Mouse (Mus musculus) kidney, embryonic 14.5 days (tissue): Measurements from ENCODE around the gene Med13l. TPM values are rescaled to one million over a fixed set of nuclear protein-coding genes. Genes with fewer than 3 reads are reported as not detected.

Experiments used
- ATAC-seq: fragments of 200-750 bp; cut with Nextera tagmentation; 2 replicates; pipeline ENCODE4 v1.8.0; 2017; ENCODE audit warnings: moderate number of reproducible peaks, mild to moderate bottlenecking, moderate TSS enrichment, moderate library complexity; ENCODE audit not compliant: low FRiP score, low TSS enrichment
- H3K27ac ChIP-seq: fragments of 300-500 bp; sonication (generic); 2 replicates; pipeline ENCODE4 v1.5.1; 2014; ENCODE audit warnings: low read depth, mild to moderate bottlenecking, low read length, moderate library complexity, mixed read lengths
- H3K27me3 ChIP-seq: fragments of 300-500 bp; sonication (generic); 2 replicates; pipeline ENCODE4 v1.6.1; 2014; ENCODE audit warnings: mild to moderate bottlenecking, low read length; ENCODE audit not compliant: control insufficient read depth, insufficient read depth
- H3K36me3 ChIP-seq: fragments of 300-500 bp; sonication (generic); 2 replicates; pipeline ENCODE4 v1.6.1; 2014; ENCODE audit warnings: low read length, mixed read lengths; ENCODE audit not compliant: control insufficient read depth, insufficient read depth
- H3K4me1 ChIP-seq: fragments of 300-500 bp; sonication (generic); 2 replicates; pipeline ENCODE4 v1.6.1; 2014; ENCODE audit warnings: low read length, mixed read lengths; ENCODE audit not compliant: control insufficient read depth, insufficient read depth
- H3K4me2 ChIP-seq: fragments of 300-500 bp; sonication (generic); replicated peaks from 2 replicates; pipeline ENCODE4 v1.6.1; 2014; ENCODE audit warnings: low read depth, mild to moderate bottlenecking, low read length
- H3K4me3 ChIP-seq: fragments of 300-500 bp; sonication (generic); 2 replicates; pipeline ENCODE4 v1.5.1; 2014; ENCODE audit warnings: mild to moderate bottlenecking, low read length
- H3K9ac ChIP-seq: fragments of 300-500 bp; sonication (generic); 2 replicates; pipeline ENCODE4 v1.6.1; 2014; ENCODE audit warnings: low read depth, mild to moderate bottlenecking, low read length, moderate library complexity
- H3K9me3 ChIP-seq: fragments of 300-500 bp; sonication (generic); 2 replicates; pipeline ENCODE4 v1.6.1; 2016; ENCODE audit warnings: low read length; ENCODE audit not compliant: control insufficient read depth
- WGBS: fragments of 180-500 bp; shearing (Covaris S2); extraction: QIAGEN DNeasy Blood & Tissue Kit; methylation state at CpG from one replicate; pipeline ENCODE4 v1.1.7; 2014; 5-methylcytosine and 5-hydroxymethylcytosine counted together
- polyA plus RNA-seq: library from polyadenylated mRNA; unstranded; fragments of >200 nt; fragmentation: Nextera tagmentation; extraction: Ambion mirVana; gene quantifications from 2 replicates; pipeline ENCODE4 v1.2.1, GENCODE M21; 2014

Gene Med13l
- polyA plus RNA-seq, 1 experiment from 2014 or later = 12.1 TPM

DNA sequence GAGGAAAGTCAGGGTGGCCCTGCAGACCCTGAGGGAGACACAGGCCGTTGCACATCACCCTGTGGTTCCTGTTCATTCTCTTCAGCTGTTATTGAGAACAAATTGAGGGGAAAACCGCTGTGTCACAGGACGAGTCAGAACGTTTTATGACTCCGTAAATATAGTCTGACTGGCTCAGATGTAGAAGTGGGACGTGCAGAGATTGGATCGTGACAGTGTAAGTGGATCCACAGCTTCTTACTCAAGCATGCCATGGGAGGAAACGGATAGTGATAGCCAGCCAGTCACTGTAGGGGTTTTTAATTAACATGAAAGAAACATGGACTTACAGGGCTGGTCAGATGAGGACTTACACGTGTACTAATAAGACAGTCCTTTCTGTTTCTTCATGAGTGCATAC, 174.0 kb downstream of the Med13l start:
- ATAC-seq = peak; percentile 73
- Histone ChIP-seq H3K27me3 (no peaks in the 10 kb centered on the region), H3K9me3 (no peaks in the 10 kb centered on the region), H3K36me3 (peaks cover 51% of the 10 kb centered on the region), H3K4me2 (no peak overlapping the region), H3K27ac (no peak overlapping the region), H3K4me3 (no peak overlapping the region), H3K9ac (no peak overlapping the region), H3K4me1 (peaks cover 9% of the 10 kb centered on the region; the same call in 1 of the 2 replicates)
- WGBS = 18% methylated on average over 9 of the region's 9 CpGs

DNA sequence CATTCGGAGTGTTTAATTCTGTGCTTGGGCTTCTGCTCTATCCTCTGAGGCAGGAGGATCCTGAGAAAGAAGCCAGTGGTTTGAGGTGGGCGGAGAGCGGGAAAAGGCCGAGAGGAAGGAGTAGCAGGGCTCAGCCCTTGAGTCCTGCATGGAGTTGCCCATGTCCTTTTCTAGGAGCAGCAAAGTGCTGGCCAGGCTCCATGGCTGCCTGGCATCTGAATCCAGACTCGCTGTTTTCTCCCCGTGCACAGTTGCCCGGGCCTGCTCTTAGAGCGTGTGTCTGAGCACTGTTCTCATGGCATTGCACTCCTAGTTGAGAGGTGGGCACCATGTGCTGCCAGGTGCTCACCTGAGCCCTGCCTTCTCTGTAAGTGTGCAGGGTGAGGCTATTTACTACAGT, 175.3 kb downstream of the Med13l start:
- no peak for ATAC-seq
- H3K36me3 ChIP-seq = peaks cover 56% of the 10 kb centered on the region

DNA sequence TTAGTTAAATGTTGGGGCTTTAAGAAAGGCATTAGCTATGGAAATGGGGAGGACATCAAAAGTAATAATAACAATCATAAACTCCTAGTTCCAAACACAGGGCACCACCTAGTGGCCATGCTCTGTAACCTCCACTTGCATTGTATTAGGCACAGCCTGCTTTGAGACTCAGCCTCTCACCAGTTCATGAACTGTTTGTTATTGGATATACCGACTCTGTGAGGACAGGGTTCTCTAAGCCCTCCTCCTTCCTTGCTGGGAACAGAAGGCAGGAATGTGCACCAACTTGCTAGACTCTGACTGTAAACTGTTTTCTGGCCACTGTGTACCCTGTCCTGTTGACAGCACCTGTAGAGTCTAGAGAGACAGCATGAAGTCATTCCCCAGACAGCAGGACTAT, 177.1 kb downstream of the Med13l start:
- no peak overlapping the region for H3K27ac ChIP-seq
- WGBS = 26% methylated on average over 1 of the region's 1 CpGs
- H3K4me3 ChIP-seq = no peak overlapping the region
- peaks cover 8% of the 10 kb centered on the region; the same call in 1 of the 2 replicates for H3K9me3 ChIP-seq
- no peak overlapping the region for H3K4me2 ChIP-seq
- ATAC-seq = no peak
- H3K9ac ChIP-seq = no peak overlapping the region
- peaks cover 64% of the 10 kb centered on the region for H3K36me3 ChIP-seq
- H3K4me1 ChIP-seq = peaks cover 9% of the 10 kb centered on the region; the same call in 1 of the 2 replicates
- no peaks in the 10 kb centered on the region for H3K27me3 ChIP-seq

More for the DNA sequence above, 175.3 kb downstream of the Med13l start:
- Histone ChIP-seq H3K27me3 (no peaks in the 10 kb centered on the region), H3K9ac (no peak overlapping the region), H3K27ac (no peak overlapping the region), H3K4me3 (no peak overlapping the region), H3K9me3 (peaks cover 8% of the 10 kb centered on the region; the same call in 1 of the 2 replicates), H3K4me1 (peaks cover 9% of the 10 kb centered on the region; the same call in 1 of the 2 replicates), H3K4me2 (no peak overlapping the region)
- WGBS = 92% methylated on average over 8 of the region's 8 CpGs

DNA sequence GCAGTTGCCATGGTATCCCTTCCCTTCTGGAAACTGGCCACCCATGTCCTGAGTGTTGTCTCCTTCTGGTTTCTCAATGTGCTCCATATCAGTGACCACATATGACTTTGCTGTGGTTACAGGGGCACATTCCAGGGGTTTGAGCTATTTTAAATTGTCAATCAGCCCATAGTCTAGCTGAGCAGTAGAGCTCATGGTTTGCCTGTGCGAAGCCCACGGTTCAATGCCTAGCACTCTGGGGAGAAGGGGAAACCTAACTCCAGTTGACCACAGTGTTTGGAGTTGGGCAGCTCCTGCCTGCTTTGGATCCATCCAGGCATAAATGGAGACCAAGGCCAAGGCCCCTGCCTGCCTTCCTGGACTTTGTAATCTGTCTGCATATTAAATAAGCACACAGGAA, 182.6 kb downstream of the Med13l start:
- Histone ChIP-seq H3K4me1 (no peaks in the 10 kb centered on the region), H3K9me3 (peaks cover 8% of the 10 kb centered on the region; the same call in 1 of the 2 replicates), H3K9ac (no peak overlapping the region), H3K4me3 (no peak overlapping the region), H3K4me2 (no peak overlapping the region), H3K36me3 (peaks cover 75% of the 10 kb centered on the region), H3K27ac (no peak overlapping the region), H3K27me3 (no peaks in the 10 kb centered on the region)
- WGBS = 61% methylated on average over 2 of the region's 2 CpGs
- ATAC-seq = no peak

DNA sequence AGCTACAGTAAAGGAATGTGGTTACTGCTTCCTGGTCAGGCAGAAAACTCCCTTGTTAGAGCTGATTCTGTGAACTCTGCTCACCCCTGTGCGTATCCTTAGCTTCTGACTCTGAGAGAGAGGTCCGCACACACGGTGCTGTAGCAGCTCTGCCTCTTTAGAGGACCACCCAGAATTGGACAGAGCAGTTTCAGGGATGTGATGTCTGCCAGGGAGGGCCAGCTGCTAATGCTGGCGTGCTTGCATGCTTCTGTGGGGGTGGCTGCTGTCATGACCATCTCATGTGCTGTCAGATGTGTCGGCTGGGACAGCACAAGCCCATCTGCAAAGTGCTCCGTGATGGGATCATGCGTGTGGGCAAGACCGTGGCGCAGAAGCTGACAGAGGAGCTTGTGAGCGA, 186.5 kb downstream of the Med13l start:
- H3K36me3 ChIP-seq = peaks cover 72% of the 10 kb centered on the region
- ATAC-seq = no peak
- 88% methylated on average over 10 of the region's 10 CpGs for whole genome bisulfite sequencing

DNA sequence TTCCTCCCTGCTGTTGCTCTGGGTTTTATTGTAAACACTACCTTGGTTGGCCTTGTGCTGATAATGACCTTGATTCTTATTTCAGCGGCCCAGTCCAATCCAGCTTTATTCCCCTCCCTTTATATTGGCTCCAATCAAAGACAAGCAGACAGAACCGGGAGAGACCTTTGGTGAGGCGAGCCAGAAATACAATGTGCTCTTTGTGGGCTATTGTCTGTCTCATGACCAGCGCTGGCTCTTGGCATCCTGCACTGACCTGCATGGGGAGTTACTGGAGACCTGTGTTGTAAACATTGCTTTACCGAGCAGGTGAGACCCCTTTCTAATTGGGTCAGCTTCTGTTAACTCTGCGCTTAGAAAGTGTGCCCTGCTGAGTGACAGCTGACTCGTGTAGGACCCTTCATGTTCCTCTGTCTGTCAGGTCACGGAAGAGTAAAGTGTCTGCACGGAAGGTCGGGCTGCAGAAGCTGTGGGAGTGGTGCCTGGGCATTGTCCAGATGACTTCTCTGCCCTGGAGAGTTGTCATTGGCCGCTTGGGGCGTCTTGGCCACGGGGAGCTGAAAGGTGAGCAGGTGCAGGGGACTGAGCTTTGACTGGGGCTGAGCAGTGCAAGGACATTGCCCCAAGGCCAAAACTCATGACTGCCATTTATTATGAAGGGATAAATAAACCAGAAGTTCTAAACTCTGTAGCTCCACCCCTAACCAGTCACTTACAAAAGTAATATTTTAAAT, 191.1 kb downstream of the Med13l start:
- Histone ChIP-seq H3K36me3 (peaks cover 71% of the 10 kb centered on the region), H3K27ac (no peak overlapping the region), H3K9ac (no peak overlapping the region), H3K4me2 (no peak overlapping the region), H3K27me3 (no peaks in the 10 kb centered on the region), H3K4me3 (no peak overlapping the region), H3K9me3 (no peaks in the 10 kb centered on the region), H3K4me1 (no peaks in the 10 kb centered on the region)
- no peak for ATAC-seq
- 81% methylated on average over 13 of the region's 13 CpGs for WGBS

More for the DNA sequence above, 186.5 kb downstream of the Med13l start:
- H3K4me3 ChIP-seq = no peak overlapping the region
- H3K9ac ChIP-seq = no peak overlapping the region
- no peaks in the 10 kb centered on the region for H3K27me3 ChIP-seq
- no peaks in the 10 kb centered on the region for H3K4me1 ChIP-seq
- H3K4me2 ChIP-seq = no peak overlapping the region
- H3K9me3 ChIP-seq = no peaks in the 10 kb centered on the region
- no peak overlapping the region for H3K27ac ChIP-seq

DNA sequence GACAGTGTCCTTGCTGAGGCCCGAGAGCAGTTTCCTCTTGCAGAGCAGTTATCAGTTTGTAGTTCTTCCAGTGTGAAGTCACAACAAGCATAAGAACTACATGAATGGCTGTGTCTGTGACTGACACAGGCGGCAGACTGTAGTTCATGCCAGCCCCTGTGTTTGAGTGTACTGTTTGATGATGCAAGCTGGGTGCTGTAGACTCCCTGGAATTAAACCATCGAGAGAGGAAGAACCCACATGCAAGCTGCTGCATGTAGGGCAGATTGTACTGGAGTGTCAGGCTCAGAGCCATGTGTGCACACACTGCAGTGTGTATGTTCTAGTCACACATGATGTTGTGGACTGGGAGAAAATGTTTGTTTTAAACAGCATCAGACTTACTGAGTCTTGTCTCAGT, 192.4 kb downstream of the Med13l start:
- H3K4me3 ChIP-seq = no peak overlapping the region
- H3K9me3 ChIP-seq = no peaks in the 10 kb centered on the region
- H3K27ac ChIP-seq = no peak overlapping the region
- peaks cover 82% of the 10 kb centered on the region for H3K36me3 ChIP-seq
- WGBS = 92% methylated on average over 3 of the region's 3 CpGs
- ATAC-seq = no peak
- no peak overlapping the region for H3K4me2 ChIP-seq
- H3K4me1 ChIP-seq = no peaks in the 10 kb centered on the region
- H3K9ac ChIP-seq = no peak overlapping the region
- H3K27me3 ChIP-seq = no peaks in the 10 kb centered on the region

DNA sequence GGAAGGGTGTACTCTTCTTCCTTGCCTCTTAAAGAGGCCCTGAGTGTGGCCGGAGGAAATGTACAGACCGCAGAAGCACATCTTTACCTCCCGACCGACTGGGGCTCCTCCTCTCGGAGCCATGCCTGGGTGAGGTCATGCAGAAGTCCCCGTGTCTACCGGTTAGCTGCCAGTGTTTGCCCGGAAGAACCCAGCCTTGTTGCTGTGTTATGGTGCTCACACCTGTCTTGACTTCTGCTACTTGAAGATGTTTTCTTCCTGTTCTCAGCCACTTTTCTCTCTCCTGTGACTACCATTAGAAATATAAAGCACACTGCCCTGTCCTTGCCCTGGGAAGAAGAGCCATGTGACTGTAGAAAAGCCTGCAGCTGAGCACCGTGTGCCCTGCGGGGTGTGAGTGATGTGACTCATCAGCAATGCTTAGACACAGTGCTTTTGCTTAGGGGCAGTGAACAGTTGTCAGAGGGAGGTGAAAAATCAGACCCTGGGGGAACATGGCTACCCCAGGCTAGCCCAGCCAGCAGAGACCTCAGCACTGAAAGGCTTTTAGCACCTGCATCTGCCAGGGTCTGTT, 193.1 kb downstream of the Med13l start:
- no peaks in the 10 kb centered on the region for H3K27me3 ChIP-seq
- H3K36me3 ChIP-seq = peaks cover 87% of the 10 kb centered on the region
- H3K4me2 ChIP-seq = no peak overlapping the region
- no peaks in the 10 kb centered on the region for H3K9me3 ChIP-seq
- no peaks in the 10 kb centered on the region for H3K4me1 ChIP-seq
- H3K4me3 ChIP-seq = no peak overlapping the region
- no peak overlapping the region for H3K27ac ChIP-seq
- no peak for ATAC-seq
- H3K9ac ChIP-seq = no peak overlapping the region
- 94% methylated on average over 10 of the region's 10 CpGs for WGBS

DNA sequence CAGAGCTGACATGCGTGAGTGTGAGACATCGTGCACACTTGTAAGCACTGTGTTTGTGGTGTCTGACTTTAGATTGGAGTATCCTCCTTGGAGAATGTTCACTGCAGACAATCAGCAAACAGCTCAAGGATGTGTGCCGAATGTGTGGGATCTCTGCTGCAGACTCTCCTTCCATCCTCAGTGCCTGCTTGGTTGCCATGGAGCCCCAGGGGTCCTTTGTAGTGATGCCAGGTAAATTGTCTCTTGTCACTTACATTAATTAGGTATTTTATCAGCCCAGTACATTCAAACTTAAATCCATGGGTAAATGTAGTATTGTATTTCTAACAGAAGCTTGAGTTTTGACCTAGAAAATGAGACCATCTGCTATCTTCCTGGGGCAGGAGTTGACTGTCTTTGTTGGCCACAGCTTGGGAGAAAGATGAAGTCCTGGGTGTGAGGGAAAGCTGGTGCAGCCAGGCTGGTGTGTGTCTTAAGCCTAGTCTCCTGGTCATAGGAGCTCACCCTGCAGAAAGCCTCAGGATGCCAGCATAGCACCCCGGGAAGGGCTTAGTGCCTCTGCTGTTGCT, 193.8 kb downstream of the Med13l start:
- Histone ChIP-seq H3K9me3 (no peaks in the 10 kb centered on the region), H3K4me3 (no peak overlapping the region), H3K27me3 (no peaks in the 10 kb centered on the region), H3K36me3 (peaks cover 88% of the 10 kb centered on the region), H3K27ac (no peak overlapping the region), H3K4me1 (no peaks in the 10 kb centered on the region), H3K9ac (no peak overlapping the region), H3K4me2 (no peak overlapping the region)
- ATAC-seq = no peak
- WGBS = 89% methylated on average over 4 of the region's 4 CpGs
